Mouse (Mus musculus) heart, adult 2 months (tissue): Measurements from ENCODE around the gene Bpifb4.

Experiments used
- CTCF ChIP-seq: fragments of 200-600 bp; IDR thresholded peaks from 2 replicates; pipeline ENCODE4 v1.8.1; 2022; ENCODE audit warnings: antibody characterized with exemption, mild to moderate bottlenecking, moderate library complexity
- EP300 ChIP-seq: fragments of 200-500 bp; IDR thresholded peaks from 2 replicates; pipeline ENCODE4 v1.6.1; 2011; ENCODE audit warnings: low read depth, low read length, control low read depth; ENCODE audit not compliant: insufficient read depth
- POLR2A ChIP-seq: fragments of 200-500 bp; IDR thresholded peaks from 2 replicates; pipeline ENCODE4 v1.6.1; 2011; ENCODE audit warnings: mild to moderate bottlenecking, low read depth, low read length, control low read depth; ENCODE audit not compliant: insufficient read depth

- no peak for TF ChIP-seq POLR2A
- TF ChIP-seq CTCF: no peak
- no peak for TF ChIP-seq EP300
These were observed 24.9 kb downstream of the Bpifb4 start for GRCm38 (mm10) chr2:153962821-153963331.
